Mouse (Mus musculus) embryonic facial prominence, embryonic 11.5 days (tissue): ENCODE data around the gene Tbc1d7. TPM values are rescaled to one million over a fixed set of nuclear protein-coding genes. Genes with fewer than 3 reads are reported as not detected.
A peak's percentile ranks its signal among the peaks of the same experiment; 100 is the strongest.

Experiments used
- ATAC-seq: fragments of 200-750 bp; cut with Nextera tagmentation; replicated peaks from 2 replicates; pipeline ENCODE4 v1.8.0; 2017; ENCODE audit warnings: low read depth; ENCODE audit not compliant: insufficient number of reproducible peaks, low FRiP score, low TSS enrichment
- DNase-seq: peaks from one replicate; pipeline ENCODE4 v3.0.0-alpha.2; 2015; ENCODE audit warnings: low spot score
- H3K27ac ChIP-seq: fragments of 300-500 bp; sonication (generic); replicated peaks from 2 replicates; pipeline ENCODE4 v1.5.1; 2014; ENCODE audit warnings: mild to moderate bottlenecking, low read depth, low read length, control low read depth
- H3K27me3 ChIP-seq: fragments of 300-500 bp; sonication (generic); 2 replicates; pipeline ENCODE4 v1.6.1; 2014; ENCODE audit warnings: mild to moderate bottlenecking, low read length, moderate library complexity, mixed read lengths; ENCODE audit not compliant: control insufficient read depth, insufficient read depth
- H3K36me3 ChIP-seq: fragments of 300-500 bp; sonication (generic); replicated peaks from 2 replicates; pipeline ENCODE4 v1.6.1; 2014; ENCODE audit warnings: low read depth, mild to moderate bottlenecking, low read length, moderate library complexity, mixed read lengths; ENCODE audit not compliant: control insufficient read depth, insufficient read depth
- H3K4me1 ChIP-seq: fragments of 300-500 bp; sonication (generic); 2 replicates; pipeline ENCODE4 v1.6.1; 2014; ENCODE audit warnings: low read length, mixed read lengths; ENCODE audit not compliant: control insufficient read depth, insufficient read depth
- H3K4me2 ChIP-seq: fragments of 300-500 bp; sonication (generic); 2 replicates; pipeline ENCODE4 v1.6.1; 2014; ENCODE audit warnings: low read depth, mild to moderate bottlenecking, control low read depth, low read length, moderate library complexity
- H3K4me3 ChIP-seq: fragments of 300-500 bp; sonication (generic); 2 replicates; pipeline ENCODE4 v1.5.1; 2014; ENCODE audit warnings: low read depth, low read length, control low read depth
- H3K9ac ChIP-seq: fragments of 300-500 bp; sonication (generic); replicated peaks from 2 replicates; pipeline ENCODE4 v1.6.1; 2014; ENCODE audit warnings: mild to moderate bottlenecking, control low read depth, low read length
- H3K9me3 ChIP-seq: fragments of 300-500 bp; sonication (generic); replicated peaks from 2 replicates; pipeline ENCODE4 v1.6.1; 2016; ENCODE audit warnings: mild to moderate bottlenecking, low read length, inconsistent platforms, mixed read lengths; ENCODE audit not compliant: control insufficient read depth
- WGBS: fragments of 180-500 bp; shearing (Covaris S2); extraction: QIAGEN DNeasy Blood & Tissue Kit; methylation state at CpG from one replicate; pipeline ENCODE4 v1.1.7; 2014; 5-methylcytosine and 5-hydroxymethylcytosine counted together
- polyA plus RNA-seq: library from polyadenylated mRNA; unstranded; fragments of >200 nt; fragmentation: Nextera tagmentation; extraction: Ambion mirVana; gene quantifications from 2 replicates; pipeline ENCODE4 v1.2.1, GENCODE M21; 2014

The Tbc1d7 gene
- polyA plus RNA-seq, 1 experiment from 2014 or later = 71.5 TPM

- Histone ChIP-seq H3K4me1 (no peaks in the 10 kb centered on the region), H3K4me2 (no peak overlapping the region), H3K9me3 (no peaks in the 10 kb centered on the region), H3K27me3 (no peaks in the 10 kb centered on the region), H3K9ac (no peak overlapping the region), H3K27ac (no peak overlapping the region), H3K36me3 (no peaks in the 10 kb centered on the region), H3K4me3 (no peak overlapping the region)
- DNase-seq = no peak
- WGBS = 92% methylated on average over 9 of the region's 9 CpGs
- no peak for ATAC-seq
Observed at GRCm38 (mm10) chr13:43104496-43104895, 66.8 kb downstream of the Tbc1d7 start.

- Histone ChIP-seq H3K27me3 (no peaks in the 10 kb centered on the region), H3K4me2 (no peak overlapping the region), H3K9me3 (no peaks in the 10 kb centered on the region), H3K4me1 (no peaks in the 10 kb centered on the region), H3K4me3 (no peak overlapping the region), H3K36me3 (no peaks in the 10 kb centered on the region), H3K27ac (no peak overlapping the region), H3K9ac (no peak overlapping the region)
- WGBS = 71% methylated on average over 7 of the region's 7 CpGs
- ATAC-seq (no peak), DNase-seq (peak; percentile 26)
Observed at GRCm38 (mm10) chr13:43102943-43103342, 68.4 kb downstream of the Tbc1d7 start.

Other genes starting within 250 kb of the Tbc1d7 start
- 0.50 and 0.63 TPM in 2 replicates for gene Gfod1, start 132.7 kb upstream of the Tbc1d7 start, polyA plus RNA-seq
- 33.2 and 35.2 TPM in 2 replicates for gene Sirt5, start 194.0 kb upstream of the Tbc1d7 start, polyA plus RNA-seq
- gene Nol7, start 226.9 kb upstream of the Tbc1d7 start, polyA plus RNA-seq = 184 and 203 TPM in 2 replicates